Mouse (Mus musculus): ENCODE results near the gene Dlx2.

- TF ChIP-seq CTCF (conservative IDR thresholded peaks at IDR 0.05; ENCODE audit: insufficient read depth, insufficient read length, low read depth, low read length) (no peak), POLR2A (IDR thresholded peaks at IDR 0.05; ENCODE audit: low read depth, low read length) (no peak)
These were observed 23.1 kb downstream of the Dlx2 start for GRCm38 (mm10) chr2:71523431-71523830.
